Mouse (Mus musculus): ENCODE measurements around the gene Hjurp. TPM values are rescaled to one million over a fixed set of nuclear protein-coding genes. Genes with fewer than 3 reads are reported as not detected.

The Hjurp gene
- total and polyA plus RNA-seq, 3 experiments = 59.4 to 103 (median 76.3) TPM

- Histone ChIP-seq H3K79me2 (ENCODE audit: control insufficient read depth, insufficient read depth, low read length, poor library complexity) (no peaks in the 10 kb centered on the region), H3K36me3 (ENCODE audit: control insufficient read depth in 1 of 2, insufficient read depth in 2 of 2, low read length in 2 of 2) (no peaks in the 10 kb centered on the region), H3K4me3 (ENCODE audit: control insufficient read depth in 1 of 2, insufficient read depth in 1 of 2, low read depth in 2 of 2, low read length in 2 of 2) (no peak overlapping the region), H3K9me3 (replicated peaks; ENCODE audit: insufficient read depth, low read length) (no peaks in the 10 kb centered on the region), H3K4me1 (ENCODE audit: control insufficient read depth in 1 of 2, insufficient read depth in 2 of 2, low read length in 2 of 2) (no peaks in the 10 kb centered on the region), H3K27me3 (ENCODE audit: control insufficient read depth in 1 of 2, insufficient read depth in 2 of 2, low read length in 2 of 2) (no peaks in the 10 kb centered on the region), H3K27ac (ENCODE audit: control insufficient read depth, low read depth, low read length) (no peak overlapping the region), H3K9ac (ENCODE audit: control insufficient read depth, low read depth, low read length, poor library complexity, severe bottlenecking) (no peak overlapping the region)
- TF ChIP-seq SIN3A (IDR thresholded peaks at IDR 0.05; ENCODE audit: low read length) = no peak
- TF ChIP-seq RAD21 (IDR thresholded peaks at IDR 0.05; ENCODE audit: low read depth, low read length) = no peak
- no peak for TF ChIP-seq ETS1 (IDR thresholded peaks at IDR 0.05; ENCODE audit: low read depth, low read length)
- no peak for TF ChIP-seq ZMIZ1 (IDR thresholded peaks at IDR 0.05; ENCODE audit: low read depth, low read length)
- TF ChIP-seq MAFK (IDR thresholded peaks at IDR 0.05; ENCODE audit: borderline replicate concordance, low read depth, low read length) = no peak
- no peak for DNase-seq (ENCODE audit: low read depth, low spot score)
These were observed 31.6 kb downstream of the Hjurp start for GRCm38 (mm10) chr1:88245881-88246280.

- H3K27ac ChIP-seq (ENCODE audit: control insufficient read depth, low read depth, low read length) = no peak overlapping the region
- no peaks in the 10 kb centered on the region for H3K9me3 ChIP-seq (replicated peaks; ENCODE audit: insufficient read depth, low read length)
- no peaks in the 10 kb centered on the region for H3K4me1 ChIP-seq (ENCODE audit: control insufficient read depth in 1 of 2, insufficient read depth in 2 of 2, low read length in 2 of 2)
- H3K36me3 ChIP-seq (ENCODE audit: control insufficient read depth in 1 of 2, insufficient read depth in 2 of 2, low read length in 2 of 2) = no peaks in the 10 kb centered on the region
- H3K9ac ChIP-seq (ENCODE audit: control insufficient read depth, low read depth, low read length, poor library complexity, severe bottlenecking) = no peak overlapping the region
- no peaks in the 10 kb centered on the region for H3K27me3 ChIP-seq (ENCODE audit: control insufficient read depth in 1 of 2, insufficient read depth in 2 of 2, low read length in 2 of 2)
- no peak for TF ChIP-seq ETS1 (IDR thresholded peaks at IDR 0.05; ENCODE audit: low read depth, low read length)
- no peak for TF ChIP-seq MAX (IDR thresholded peaks at IDR 0.05; ENCODE audit: low read length)
- no peak for TF ChIP-seq TBP (IDR thresholded peaks at IDR 0.05; ENCODE audit: low read depth, low read length)
- no peak for TF ChIP-seq SMC3 (IDR thresholded peaks at IDR 0.05; ENCODE audit: low read depth, low read length)
- no peak for TF ChIP-seq POLR2AphosphoS2 (IDR thresholded peaks at IDR 0.05; ENCODE audit: low read length)
- no peak for TF ChIP-seq CHD2 (IDR thresholded peaks at IDR 0.05; ENCODE audit: low read length)
- TF ChIP-seq UBTF (IDR thresholded peaks at IDR 0.05; ENCODE audit: borderline replicate concordance, insufficient read depth, low read depth, low read length) = no peak
- TF ChIP-seq USF2 (IDR thresholded peaks at IDR 0.05; ENCODE audit: borderline replicate concordance in 1 of 2, insufficient read depth in 1 of 2, low read depth in 1 of 2, low read length in 2 of 2) = no peak
- TF ChIP-seq POLR2A (IDR thresholded peaks at IDR 0.05; ENCODE audit: control insufficient read depth in 1 of 2, insufficient read depth in 1 of 2, low read depth in 1 of 2, low read length in 2 of 2, poor library complexity in 1 of 2) = no peak
- TF ChIP-seq EP300 (IDR thresholded peaks at IDR 0.05; ENCODE audit: low read depth in 1 of 2, low read length in 2 of 2) = no peak
- no peak for TF ChIP-seq MXI1 (IDR thresholded peaks at IDR 0.05; ENCODE audit: low read depth, low read length)
- TF ChIP-seq MYB (IDR thresholded peaks at IDR 0.05; ENCODE audit: low read depth, low read length) = no peak
- no peak for TF ChIP-seq MAFK (IDR thresholded peaks at IDR 0.05; ENCODE audit: borderline replicate concordance, low read depth, low read length)
- no peak for TF ChIP-seq GATA1 (IDR thresholded peaks at IDR 0.05; ENCODE audit: low read depth, low read length)
- H3K79me2 ChIP-seq (ENCODE audit: control insufficient read depth, insufficient read depth, low read length, poor library complexity) = no peaks in the 10 kb centered on the region
- no peak overlapping the region for H3K4me3 ChIP-seq (ENCODE audit: control insufficient read depth in 1 of 2, insufficient read depth in 1 of 2, low read depth in 2 of 2, low read length in 2 of 2)
- DNase-seq (ENCODE audit: low read depth, low spot score) = no peak
These were observed 33.6 kb downstream of the Hjurp start for GRCm38 (mm10) chr1:88243861-88244260.
